Mouse (Mus musculus): ENCODE measurements around the gene Wdr45.

- TF ChIP-seq CTCF (IDR thresholded peaks at IDR 0.05; ENCODE audit: low read depth, low read length) (no peak), GATA1 (IDR thresholded peaks at IDR 0.05; ENCODE audit: borderline replicate concordance, low read length) (no peak), GATA2 (IDR thresholded peaks at IDR 0.05; ENCODE audit: borderline replicate concordance, low read depth, low read length) (no peak), TAL1 (conservative IDR thresholded peaks at IDR 0.05; ENCODE audit: low read depth, low read length) (no peak)
Measured at GRCm38 (mm10) chrX:7721514-7722281, 7.6 kb downstream of the Wdr45 start, which contains the start of gene Gm45208.
